Mouse (Mus musculus): Measurements from ENCODE around the gene Kcnh6.

DNA sequence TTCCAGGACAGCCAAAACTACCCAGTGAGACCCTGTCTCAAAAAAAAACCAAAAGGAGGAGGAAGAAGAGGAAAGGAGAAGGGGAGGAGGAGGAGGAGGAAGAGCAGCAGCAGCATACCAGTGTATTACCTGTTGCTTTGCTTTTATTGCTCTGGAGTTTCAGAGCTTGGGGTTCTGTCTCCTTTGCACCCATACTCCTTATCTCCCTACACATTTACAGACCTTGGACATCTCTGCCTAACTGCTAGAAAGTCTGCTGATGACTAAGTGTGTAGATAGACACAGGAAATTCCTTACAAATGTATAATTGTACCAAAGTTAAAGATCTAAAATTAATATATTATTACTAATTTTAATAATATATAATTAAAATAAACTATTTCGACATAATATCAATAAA, 37.3 kb downstream of the Kcnh6 start:
- TF ChIP-seq E2F4 (IDR thresholded peaks at IDR 0.05; ENCODE audit: insufficient read depth) (no peak), MAX (IDR thresholded peaks at IDR 0.05; ENCODE audit: low read depth) (no peak), POLR2A (IDR thresholded peaks at IDR 0.05; ENCODE audit: insufficient read length, low read depth) (no peak)

All from myocyte (in vitro differentiated cells).